Mouse (Mus musculus) frontal cortex, postnatal 36 days (tissue): ENCODE measurements around the gene Prdm11.

Experiments used
- DNase-seq, 2 experiments: peaks; one replicate each; pipeline ENCODE4 v3.0.0; 2022; ENCODE audit warnings: low spot score in 2 of 2

Gene Prdm11

GRCm38 (mm10) chr2:93045129-93045817, 694 bp downstream of the Prdm11 start:
- DNase-seq = peak; percentile 93 to 94

DNA sequence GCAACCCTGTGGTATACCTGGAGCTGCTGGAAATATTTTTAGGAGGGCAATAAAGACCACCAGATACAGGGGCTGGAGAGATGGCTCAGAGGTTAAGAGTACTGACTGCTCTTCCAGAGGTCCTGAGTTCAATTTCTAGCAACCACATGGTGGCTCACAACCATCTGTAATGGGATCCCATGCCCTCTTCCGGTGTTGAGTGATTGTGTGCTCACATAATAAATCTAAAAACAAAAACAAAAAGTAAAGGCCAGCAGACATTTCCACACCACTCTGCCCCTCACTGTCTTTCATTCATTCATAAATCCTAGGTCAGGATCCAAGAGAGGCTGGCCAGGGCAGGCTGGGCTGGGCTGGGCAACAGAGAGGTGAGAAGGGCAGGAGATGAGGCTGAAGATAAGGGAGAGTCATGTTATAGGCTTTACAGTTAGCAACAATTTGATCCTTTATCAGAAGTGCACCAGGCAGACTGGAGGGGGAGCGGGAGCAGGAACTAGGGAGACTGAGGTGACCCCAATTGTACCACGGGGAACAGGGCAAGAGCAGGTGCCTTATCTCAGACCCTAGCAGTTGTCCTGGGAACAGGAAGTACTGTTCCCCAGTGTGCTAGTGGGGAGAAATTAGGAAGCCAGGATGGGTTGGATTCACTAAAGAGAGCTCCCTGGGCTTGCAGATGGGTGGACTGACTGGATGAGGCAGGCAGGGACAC, 2.4 kb downstream of the Prdm11 start:
- no peak for DNase-seq

DNA sequence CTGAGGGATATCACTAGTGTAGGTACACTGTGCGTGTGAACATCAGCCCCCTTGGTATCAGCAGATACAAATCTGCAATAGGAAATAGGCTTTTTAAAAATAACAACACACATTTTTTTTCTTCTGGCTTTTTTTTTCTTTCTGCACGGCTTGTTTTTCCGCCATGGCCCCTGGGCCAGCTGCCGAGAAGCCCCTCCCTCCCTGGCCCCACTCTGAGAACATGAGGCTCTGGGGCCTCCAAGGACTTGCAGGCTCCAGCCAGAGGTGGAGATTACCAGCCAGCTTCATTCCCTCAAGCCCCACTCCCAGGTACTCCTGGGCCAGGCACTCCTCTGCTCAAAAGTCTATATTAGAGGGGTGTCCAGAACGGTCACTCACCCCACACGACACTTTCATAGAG, 4.5 kb downstream of the Prdm11 start:
- DNase-seq = no peak

- DNase-seq = no peak
These were observed 5.1 kb downstream of the Prdm11 start for GRCm38 (mm10) chr2:93040841-93041240.

- DNase-seq = no peak
These were observed 6.3 kb downstream of the Prdm11 start for GRCm38 (mm10) chr2:93039706-93040105.

DNA sequence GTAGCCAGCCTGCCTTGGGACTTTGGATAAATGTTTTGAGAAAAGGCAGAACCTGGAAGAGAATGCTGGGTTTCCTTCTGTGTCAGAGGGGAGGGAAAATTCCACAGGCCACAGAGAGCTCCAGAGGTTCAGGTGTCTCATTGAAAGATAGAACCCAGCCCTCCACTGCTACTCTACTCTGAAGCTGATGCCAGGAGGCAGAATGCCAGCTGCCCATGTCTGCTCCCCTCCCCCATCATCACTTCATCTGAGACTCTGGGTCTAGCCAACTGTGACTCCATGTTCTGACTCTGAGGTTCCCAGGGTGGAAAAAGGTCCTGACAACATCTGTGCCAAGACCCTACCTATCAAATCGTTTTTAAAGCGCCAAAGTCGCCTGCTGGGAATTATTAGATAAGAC, 6.9 kb downstream of the Prdm11 start:
- no peak for DNase-seq

DNA sequence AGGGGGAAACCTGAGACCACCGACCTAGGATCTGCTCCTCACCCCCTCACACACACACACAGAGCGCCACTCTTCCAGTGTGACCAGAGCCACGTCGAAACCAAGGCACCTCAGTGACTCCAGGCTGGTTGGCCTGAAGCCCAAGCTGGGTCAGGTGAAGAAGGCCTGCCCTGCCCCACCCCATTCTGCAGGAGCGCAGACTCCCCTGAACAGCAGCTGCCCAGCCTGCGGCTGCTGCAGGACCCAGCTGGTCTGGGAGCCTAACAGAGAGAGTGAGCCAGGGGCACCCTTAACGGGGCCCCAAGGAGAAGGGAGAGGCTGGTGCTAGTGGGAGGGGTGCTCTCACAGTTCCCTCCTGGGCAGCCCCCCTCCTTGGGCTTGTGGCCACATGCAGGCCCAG, 10.3 kb downstream of the Prdm11 start:
- no peak for DNase-seq

- no peak for DNase-seq
These were observed 13.3 kb downstream of the Prdm11 start for GRCm38 (mm10) chr2:93032651-93033050.

- DNase-seq = peak in 1 of 2 experiments; percentile 29
These were observed 13.9 kb downstream of the Prdm11 start for GRCm38 (mm10) chr2:93032049-93032448.

GRCm38 (mm10) chr2:93031021-93031420, 14.9 kb downstream of the Prdm11 start:
- no peak for DNase-seq

GRCm38 (mm10) chr2:93030101-93030500, 15.9 kb downstream of the Prdm11 start:
- no peak for DNase-seq

DNA sequence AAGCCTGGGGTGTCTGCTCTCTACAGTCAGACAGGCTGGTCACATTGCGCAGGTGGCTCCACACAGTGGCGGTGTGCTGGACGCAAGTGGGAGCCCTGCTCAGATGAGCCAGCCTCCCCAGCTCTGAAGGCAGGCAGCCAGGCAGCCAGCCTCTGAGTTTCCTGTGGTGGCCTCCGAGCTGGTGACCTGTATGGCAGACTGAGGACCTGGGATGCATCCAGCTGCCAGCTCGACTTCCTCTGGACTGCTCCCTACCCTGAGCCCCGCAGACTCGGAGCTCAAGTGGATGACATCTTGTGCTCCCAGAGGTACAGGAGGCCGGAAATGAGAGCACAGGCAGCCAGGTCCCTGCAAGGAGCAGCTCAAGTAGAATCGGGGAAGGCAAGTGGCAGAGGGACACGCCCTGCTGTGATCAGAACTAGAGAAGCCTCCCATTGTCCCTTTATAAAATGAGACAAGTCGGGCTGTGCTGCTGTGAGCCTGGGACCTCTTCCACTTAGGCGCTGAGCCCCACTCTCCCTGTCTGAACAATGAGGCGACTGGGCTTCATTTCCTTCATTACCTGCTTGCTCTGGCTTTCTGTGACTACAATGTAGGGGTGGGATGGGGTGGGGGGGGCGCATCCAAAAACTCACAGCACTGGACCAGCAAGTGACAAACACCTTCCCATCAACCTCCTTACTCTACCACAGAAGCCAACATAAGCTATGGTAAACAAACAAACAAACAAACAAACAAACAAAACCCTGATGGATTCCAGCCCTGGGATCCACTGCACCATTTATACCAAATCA, 16.5 kb downstream of the Prdm11 start:
- peak in 1 of 2 experiments; percentile 30 for DNase-seq

DNA sequence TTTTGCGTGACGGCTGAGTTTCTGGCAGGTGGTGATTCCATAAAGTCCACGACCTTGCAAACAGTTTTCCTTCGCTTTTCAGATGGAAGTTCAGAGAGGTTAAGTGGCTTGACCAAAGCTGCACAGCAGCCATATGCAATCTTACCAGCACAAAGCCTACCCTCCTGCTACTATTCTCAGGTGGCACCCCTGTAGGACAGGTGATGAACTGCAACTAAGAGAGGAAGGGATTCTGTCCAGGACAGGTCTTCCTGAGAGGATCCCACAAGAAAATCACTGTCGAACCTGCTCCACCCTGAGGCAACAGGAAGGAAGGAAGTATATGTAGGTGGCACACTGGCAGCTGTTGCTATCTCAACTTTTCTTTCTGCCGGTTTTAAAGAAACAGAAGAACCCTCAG, 17.1 kb downstream of the Prdm11 start:
- DNase-seq = no peak

DNA sequence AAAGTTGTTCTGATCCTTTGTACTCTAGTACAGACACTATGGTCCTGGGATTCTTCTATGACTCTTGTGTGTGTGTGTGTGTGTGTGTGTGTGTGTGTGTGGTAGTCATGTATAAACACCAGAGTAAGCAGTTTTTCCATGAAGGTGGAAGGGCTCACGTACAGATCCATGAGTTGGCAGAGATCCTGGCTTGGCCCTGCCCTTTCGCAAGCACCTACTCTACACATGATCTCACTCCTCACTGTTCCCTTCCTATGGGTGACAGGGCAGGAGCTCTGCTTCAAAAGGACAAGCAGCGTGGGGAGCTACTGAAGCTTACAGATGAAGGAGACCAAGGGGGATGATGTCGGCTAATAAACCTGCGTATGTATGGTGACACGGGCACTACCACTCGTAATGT, 18.3 kb downstream of the Prdm11 start:
- DNase-seq = no peak

GRCm38 (mm10) chr2:93024431-93024830, 21.5 kb downstream of the Prdm11 start:
- DNase-seq = no peak

DNA sequence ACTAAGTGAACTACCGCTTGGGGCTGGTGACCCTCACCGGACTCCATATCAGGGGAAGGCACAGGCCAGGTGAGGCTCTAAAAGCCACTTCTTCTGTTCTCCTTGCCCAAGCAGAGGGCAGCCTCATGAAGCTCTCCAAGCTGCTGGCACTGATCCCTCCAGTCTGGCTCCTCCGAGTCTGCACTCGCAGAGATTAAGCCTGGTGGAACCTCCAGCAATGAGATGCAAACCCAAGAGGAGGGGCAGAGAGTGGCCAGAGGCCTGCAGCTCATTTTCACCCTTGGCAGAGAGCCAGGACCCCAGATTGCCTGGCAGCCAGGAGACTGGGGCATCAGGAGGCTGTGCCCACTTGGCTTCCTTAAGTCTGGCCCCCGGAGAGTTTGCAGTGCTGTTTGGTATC, 27.1 kb downstream of the Prdm11 start:
- DNase-seq = peak in 1 of 2 experiments; percentile 12

- DNase-seq = no peak
These were observed 28.8 kb downstream of the Prdm11 start for GRCm38 (mm10) chr2:93017151-93017550.

DNA sequence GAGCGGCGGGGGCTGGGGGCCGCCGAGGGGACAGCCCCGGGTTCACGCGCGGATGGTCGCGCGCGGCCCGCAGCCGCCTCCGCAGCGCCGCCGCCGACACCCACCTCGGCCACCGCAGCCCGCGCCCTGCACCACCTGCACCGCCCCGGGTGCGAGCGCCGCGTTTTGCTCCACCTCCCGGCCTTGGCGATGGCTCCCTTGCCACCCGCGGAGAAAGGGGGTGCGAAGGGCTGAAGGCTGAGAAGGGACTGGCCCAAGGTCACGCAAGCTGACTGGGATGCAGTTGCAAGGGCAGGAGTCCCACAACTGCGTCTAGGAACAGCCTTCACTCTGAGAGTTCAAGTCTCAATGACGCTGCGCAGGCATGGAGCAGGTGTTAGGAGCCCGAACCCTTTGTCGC, 30.9 kb downstream of the Prdm11 start:
- DNase-seq = no peak

DNA sequence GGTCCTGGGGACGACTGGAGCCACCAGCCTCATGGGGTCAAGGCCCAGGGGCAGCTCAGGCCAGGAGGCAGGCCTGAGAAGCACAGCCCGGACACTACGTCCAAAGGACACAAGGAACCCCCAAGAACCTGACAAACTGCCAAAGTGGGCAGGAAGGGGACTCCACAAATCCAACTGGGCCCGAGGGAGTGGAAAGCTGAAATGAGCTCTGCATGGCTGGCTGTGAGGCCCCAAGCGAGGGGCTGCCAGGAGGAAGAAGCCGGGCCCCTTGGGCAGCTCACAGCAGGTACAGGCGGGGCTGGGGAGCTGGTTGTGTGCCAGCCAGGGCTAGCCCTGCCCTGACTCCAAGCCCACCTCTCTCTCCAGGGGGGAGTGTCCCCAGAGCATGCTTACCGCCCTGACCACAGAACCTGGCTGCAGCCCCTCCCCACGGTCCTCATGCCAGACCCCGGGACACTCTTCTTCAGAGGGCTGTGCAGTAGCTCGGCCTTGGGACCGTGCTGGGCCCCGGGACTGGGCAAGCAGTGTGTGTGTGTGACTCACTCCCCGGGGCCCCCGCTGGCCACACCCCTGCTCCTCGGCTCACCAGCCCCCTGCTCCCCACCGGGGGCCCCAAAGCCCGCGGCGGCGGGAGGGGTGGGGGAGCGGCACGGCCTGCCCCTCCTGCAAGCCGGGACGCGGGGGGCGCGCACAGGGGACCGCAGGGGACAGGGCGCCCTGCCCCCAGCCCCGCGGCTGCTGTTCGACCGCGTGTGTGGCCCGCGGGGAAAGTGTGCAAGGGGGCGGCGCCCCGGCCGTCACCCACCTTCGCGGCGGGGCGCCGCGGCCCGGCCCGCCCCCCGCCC, 31.7 kb downstream of the Prdm11 start:
- DNase-seq = no peak

DNA sequence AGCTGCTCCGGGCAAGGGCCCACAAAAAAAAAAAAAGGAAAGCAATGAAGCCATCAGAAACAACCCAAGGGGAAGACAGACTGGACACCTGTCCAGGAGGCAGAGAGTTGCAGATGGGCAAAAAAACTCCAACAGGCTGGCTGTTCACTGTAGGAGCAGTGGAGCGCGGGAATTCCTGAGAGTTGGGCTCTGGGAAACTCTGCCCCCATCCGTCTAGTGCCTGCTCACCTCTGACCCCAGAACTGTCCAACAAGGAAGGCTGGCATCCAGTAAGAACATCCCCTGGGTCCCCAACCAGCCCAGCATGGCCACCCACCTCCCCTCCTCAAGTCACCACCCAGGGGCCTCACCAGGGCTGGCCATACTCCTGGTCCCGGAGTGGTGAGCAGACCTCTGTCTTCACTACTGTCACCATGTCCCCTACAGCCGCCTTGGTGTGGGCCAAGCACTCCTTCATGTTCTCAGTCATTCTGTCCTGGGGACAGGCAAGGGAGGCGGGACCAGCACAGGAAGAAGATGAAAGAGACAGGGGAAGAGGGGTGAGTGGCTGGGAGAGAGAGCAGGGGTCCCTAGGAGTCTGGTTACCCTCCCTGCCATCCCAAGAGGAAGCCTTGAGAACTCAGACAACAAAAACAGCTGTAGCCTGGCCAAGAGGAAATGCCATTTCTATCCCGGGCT, 32.4 kb downstream of the Prdm11 start:
- DNase-seq = no peak

DNA sequence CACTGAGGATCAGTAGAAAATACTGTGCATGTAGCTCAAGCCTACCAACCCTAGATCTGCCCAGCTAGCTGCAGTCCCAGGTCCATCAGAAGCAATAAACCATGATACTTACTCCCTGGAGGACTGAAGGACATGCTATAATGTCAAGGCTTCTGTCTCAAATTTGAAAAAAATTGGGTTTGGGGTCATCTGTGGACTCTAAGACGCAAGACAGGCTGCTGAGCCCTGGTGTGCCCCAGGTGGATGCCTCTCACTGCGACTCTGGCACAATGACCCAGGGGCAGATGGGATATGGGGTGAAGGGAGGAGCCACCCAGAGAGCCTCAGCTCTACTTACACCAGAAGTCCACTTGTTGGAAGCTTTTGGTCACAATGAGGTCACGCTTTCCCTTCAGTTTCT, 33.0 kb downstream of the Prdm11 start:
- no peak for DNase-seq
